Mouse (Mus musculus) gastrocnemius, postnatal 25 days (tissue): Measurements from ENCODE around the gene Syt17. TPM values are rescaled to one million over a fixed set of nuclear protein-coding genes. Genes with fewer than 3 reads are reported as not detected.
"Not testable (repeated sequence)": the region's sequence is repeated elsewhere in the genome, so short reads cannot be mapped to it uniquely, and the experiment has no call there.

ENCODE experiments used
- DNase-seq: peaks from one replicate; pipeline ENCODE4 v3.0.0; 2022
- total RNA-seq, 2 experiments: library from RNA; stranded (reverse); gene quantifications; 1 replicate in 1 of 2; 2 replicates in 1 of 2; pipeline ENCODE4 v1.2.3; 2021

Gene Syt17
- total RNA-seq, 2 experiments from 2014 or later: 0.64 to 0.74 TPM

DNA sequence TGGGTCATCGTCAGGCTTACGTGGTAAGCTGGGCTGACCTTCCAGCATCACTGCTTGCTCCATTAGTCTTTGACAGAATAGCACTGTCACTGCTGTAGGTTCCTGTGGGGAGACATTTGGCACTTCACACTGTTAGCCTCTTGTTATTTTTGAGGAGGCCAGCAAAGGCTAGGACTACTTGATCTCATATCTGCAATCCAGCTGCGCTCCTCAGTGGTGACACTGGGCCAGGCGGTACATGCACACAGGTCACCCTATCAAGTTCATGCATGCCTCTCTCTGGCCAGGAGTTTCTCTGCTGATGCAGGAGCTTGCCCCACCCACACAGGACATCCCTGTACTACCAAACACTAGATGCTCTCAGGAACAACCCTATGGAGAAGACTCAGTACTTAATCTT is 71.4 kb downstream of the Syt17 start:
- no peak for DNase-seq

DNA sequence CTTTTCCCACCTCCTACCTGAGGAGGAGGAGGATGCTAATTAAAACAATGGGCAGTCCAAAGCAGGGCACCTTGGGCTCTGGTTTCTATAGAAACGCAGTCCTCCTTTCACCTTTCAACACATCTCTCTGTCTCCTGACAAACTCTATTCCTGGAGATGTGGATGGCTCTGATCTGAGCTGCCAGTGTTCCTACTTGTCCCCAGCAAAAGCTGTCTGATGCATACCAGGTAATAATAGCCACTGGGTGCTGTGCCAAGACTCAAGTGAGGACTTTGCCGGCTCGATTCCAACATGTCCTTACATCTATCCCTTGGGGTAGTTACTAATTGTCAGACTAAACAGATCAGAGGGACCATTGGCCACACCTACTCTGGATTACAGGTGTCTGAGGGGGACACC is 72.7 kb downstream of the Syt17 start:
- no peak for DNase-seq

DNA sequence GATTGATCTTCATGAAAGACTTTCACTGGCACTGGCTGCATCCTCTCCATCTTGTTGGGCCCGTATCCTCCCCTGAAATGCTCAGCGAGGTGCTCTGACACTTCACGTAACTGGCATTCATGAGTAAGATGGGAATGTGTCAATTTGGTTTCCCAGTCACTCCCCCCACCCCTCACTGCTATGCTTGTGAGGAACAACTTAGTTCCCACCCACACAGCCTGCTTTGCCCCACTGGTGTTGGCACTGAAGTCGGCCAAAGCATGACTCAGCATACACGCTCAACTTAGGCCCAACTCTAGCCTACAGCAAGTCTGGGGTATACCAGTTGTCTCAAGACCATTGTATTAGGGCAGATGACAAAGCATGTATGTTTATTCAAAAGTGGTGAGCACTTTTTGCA is 76.7 kb downstream of the Syt17 start:
- DNase-seq: no peak

DNA sequence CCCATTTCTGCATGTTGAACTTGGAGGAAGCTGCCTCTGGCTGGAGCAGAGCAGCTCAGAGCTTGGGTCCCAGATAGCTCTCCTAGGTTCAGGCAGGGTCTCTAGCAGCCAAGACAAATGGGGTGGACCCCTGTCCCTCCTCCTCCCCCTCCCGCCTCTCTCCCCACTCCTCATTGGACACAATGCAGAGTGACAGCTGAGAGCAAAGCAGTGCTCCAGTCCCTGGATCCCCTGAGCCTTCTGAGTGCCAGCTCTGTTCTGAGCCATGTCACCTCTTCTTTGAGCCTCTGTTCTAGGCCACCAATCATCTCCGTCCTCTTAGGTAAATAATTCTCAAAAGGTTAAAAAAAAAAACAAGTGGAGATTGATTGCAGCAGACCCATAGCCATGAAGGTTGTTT is 78.3 kb downstream of the Syt17 start:
- DNase-seq: no peak

DNA sequence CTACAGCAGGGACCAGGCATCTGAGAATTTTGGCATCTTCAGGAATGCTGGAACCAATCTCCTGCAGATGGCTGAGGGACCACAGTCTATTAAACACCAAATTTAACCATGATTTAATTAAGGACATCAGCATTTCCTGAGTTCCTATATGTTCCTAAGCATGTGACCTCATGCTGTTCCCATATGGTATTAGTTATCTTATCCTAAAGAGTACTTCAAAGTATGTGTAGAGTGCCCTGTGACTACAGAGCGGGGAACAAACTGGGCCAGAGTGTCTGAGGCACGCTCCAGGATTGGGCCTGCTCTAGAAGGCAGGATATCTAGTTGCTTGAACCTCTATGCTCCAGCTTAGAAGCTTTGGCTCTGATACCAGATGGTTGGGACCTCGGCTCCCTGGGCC is 82.1 kb downstream of the Syt17 start:
- no peak for DNase-seq

DNA sequence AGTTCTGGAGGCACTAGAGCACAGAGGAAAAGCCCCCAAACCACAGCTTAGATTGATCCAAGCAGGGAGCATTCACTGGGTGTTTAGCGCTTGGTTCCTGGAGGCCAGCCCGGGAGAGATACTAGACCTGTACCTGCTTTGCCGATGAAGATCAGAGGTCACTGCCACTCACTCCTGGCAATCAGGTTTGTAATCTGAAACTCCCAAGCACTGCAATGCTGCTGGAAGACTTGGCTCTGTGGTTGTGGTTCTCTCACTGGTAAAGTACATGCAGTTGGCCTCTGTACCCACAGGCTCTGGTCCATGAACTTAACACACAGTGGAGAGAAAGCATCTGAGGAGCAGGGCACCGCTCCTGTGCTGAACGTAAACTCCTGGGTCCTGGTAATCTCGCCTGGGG is 82.8 kb downstream of the Syt17 start:
- DNase-seq: peak; percentile 24

DNA sequence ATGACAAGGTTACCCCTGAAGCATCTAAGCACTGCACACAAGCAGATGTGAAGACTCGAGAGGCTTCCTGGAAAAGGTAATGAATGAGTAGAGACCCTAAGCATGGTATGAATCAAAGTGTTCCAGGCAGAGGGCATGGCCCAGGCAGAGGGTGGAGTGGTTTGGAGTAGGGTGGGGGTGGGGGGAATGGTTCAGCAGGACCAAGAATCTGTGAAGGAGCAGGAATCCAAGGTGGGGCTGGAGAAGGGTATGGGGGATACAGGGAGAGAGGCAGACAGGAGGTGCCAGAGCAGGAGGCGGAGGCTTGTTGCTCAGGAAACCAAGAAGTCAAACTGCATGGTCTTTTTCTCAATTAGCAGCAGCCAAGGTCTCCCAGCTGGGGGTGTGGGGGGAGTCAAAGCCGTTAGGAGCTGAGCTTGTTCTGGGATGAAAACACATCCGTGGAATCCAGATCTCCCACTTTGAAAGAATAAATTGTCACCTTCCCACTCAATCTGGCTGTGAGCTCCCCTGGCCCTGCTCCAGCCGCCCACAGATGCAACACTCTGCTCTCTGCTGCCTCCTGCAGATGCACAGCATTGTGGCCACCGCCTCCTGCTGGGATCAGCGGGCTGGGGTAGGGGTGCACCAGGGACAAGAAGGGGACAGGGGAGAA is 83.5 kb downstream of the Syt17 start:
- DNase-seq: peak; percentile 3

DNA sequence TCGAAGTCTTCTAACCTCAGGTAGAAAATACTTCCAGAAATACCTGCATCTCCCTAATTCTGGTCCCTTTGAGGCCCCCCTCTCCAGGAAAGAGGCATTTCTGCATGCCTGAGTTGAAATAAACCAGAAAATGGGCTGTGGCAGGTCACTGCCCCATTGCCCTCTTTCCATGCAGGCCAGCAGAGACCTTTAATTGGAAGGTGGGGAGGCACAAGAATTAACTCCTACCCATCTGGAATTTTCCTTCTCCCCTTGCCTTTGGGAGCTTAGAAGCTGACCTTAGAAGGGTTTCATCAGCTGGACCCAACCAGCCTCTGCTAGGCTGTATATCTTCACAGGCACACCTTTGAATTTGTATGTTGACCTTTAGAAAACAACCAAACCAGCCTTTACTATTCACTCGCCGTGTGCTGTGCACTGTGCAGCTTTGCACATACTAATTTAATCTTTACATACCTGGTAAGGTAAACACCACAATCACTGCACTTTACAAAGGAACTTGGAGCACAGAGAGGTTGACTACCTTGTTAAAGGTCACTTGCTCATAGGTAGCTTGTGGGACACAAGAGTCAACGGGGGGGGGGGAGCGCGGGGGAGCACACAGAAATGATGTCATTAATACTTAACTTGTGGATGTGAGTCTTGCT is 84.3 kb downstream of the Syt17 start:
- DNase-seq: no peak

DNA sequence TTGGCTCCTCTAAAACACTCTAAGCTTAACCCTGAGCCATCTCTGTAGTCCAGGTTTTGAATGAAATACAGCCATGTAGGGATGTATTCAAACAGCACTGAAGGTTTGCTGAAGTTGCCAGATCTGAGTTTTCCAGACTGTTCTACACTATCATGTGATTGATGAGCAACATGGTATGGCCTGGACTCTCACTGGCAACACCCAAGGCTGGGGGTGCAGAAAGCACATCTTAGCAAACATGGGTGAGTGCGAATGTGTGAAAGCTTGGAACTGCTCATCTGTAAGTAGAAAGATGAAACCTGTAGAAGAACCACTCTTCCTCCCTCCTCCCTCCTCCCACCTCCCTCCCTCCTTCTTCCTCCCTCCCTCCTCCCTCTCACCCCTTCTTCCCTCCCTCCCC is 85.1 kb downstream of the Syt17 start:
- DNase-seq: no peak

DNA sequence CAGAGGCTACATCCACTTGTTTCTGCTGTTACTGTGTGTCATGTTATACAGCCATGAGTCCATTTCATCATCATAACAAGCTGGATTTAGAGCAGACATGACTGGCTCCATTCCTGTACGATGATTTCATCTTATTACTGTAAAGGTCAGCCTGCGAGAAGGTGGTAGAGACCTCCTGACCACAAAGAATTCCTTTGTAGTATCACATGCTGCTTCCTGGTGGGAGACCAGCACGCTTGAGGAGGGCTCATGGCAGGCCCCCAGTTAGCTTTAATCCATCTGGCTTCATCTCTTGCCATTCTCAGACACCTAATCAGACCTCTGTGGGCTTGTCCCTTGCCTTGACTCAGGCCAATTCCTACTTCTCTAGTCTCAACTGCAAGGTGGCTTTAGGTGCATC is 85.8 kb downstream of the Syt17 start:
- no peak for DNase-seq

DNA sequence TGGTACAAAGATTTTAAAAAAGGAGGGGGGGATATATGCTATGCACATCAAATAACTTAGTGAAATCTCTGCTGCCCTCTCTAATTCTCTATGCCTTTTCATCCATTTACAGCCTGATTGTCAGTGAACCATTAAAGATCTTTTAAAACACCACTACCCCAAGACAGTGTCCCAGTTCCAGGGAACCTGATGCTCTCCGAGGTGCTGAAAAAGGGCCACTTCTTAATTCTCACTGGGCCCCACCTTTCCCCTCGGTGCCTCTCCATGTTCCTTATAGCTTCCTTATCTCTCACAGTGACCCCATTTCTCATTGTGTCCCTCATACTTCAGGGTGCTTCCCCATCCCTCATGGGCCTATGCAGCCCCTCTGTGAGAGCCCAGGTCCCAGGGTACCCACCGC is 89.0 kb downstream of the Syt17 start:
- no peak for DNase-seq

DNA sequence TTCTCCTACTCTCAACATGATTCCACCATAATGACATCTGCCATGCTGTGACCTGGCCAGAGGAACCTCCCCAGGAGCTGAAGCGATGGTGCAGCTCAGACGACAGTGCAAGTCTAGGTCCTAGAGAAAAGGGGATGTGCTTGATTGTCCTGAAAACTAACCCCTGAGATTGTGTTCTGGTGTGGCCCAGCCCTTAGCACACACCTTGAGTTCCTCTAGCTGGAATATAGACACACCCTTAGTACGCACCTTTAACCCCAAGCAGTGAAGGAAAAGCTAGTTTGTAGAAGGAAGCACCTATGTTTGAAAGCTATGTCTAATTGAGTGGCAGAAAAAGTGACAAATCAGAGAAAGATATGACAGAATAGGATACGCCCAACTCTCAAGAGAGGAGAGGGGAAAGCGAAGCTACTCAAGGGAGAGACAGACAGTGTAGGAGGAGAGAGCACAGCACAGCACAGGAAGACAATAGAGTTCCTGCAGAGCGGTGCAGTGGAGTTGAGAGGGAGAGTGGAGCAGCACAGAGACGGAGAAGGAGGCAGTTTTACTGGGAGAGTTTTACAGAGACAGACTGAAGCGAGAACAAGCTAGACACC is 91.5 kb downstream of the Syt17 start:
- not testable (repeated sequence) for DNase-seq

DNA sequence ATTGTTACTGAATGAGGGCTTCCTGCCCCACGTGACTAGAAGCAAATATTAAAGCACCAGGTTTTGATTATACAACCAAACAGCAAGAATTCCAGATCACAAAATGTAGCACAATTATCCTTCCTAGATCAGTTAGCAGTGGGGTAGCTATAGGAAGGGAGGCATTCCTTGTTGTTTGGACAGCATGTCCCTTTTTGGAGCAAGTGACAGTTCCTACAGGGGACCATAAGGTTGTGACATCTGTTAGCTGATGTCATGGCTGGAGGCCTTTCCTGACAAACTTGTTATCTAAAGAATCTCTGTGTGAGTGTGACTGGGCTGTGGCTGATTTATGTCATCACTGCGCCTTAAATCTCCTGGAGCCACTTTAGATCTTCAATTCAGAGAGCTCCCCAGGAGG is 97.2 kb downstream of the Syt17 start:
- no peak for DNase-seq

DNA sequence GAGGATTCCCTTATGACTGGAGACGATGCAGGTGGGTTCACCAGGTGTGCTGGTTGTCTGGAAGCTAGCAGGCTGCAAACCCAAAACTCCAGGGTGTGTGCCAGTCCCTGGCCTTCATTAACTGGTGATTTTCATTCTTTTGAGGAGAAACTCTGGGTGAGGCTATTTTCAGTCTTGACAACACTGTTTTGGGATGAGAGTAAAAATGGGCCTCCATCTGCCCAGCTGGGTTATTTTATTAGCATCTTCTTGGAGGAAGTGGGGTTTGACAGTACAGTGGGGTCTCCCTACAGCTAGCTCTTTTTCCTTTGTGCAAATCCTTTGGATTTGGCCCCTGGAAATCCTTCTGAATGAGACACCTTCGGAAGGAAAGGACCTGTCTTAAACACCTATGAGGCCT is 101.1 kb downstream of the Syt17 start:
- no peak for DNase-seq

DNA sequence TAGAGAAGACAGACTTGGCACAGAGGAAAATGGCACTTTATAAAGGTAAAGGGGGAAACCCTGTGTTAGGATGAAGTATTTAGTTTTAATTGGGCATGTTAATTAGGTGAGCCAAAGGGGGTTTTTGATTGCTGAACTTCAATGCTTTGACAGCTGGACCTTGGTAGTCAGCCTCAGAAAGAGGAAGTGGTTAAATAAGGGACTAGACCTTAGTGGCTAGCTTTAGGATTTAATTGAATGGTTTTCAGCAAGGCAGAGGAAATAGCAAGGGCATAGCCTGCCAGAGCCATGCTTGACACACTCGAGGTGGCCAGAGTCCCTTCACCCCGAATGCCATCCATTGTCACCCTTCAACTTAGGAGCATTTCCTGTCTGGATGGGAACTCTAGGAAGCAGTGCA is 101.6 kb downstream of the Syt17 start:
- DNase-seq: no peak

DNA sequence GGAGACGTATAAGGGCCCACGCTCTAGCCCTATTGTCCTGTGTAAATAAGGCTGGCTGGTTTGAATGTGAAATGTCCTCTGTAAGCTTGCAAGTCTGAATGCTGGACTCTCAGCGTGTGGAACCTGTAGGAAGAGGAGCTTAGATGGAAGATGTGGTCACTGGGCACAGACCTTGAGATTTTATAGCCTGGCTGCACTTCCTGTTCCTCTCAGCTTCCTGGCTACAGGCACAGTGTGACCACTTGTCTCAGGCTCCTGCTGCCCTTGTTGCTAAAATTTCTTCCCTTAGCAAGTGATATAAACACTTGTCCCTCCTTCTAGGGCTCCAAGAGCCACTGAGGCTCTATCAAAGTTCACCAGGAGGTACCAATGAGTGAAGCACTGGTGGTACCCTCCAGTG is 102.6 kb downstream of the Syt17 start:
- DNase-seq: no peak

DNA sequence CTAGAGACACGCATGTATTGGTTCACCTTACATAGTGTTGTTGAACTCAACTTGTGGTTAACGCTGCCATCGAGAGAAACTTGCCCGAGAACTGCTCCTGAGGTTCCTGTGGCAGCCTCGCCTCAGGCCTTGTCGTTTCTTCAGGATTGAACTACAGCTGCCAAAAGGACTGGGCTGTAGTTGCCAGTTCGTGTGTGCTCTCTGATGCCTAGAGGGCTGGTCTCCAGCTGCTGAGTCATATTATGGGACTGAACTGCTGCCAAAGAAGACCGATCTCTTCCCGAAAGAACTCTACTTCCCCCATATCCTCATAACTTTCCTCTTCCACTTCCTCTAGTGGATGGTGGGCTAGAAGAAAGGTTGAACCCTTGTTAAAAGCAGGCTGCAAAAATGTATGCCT is 103.3 kb downstream of the Syt17 start:
- DNase-seq: no peak

Other genes starting within 250 kb of the Syt17 start
- 10 to 100 TPM; 21.3 to 22.6 TPM for gene Smg1, start 204.6 kb downstream of the Syt17 start, total RNA-seq
- 10 to 100 TPM; 10.4 to 11.4 TPM for gene Itpripl2, start 43.8 kb upstream of the Syt17 start, total RNA-seq
- 10 to 100 TPM; 59.5 to 62.9 TPM for gene Coq7, start 85.1 kb upstream of the Syt17 start, total RNA-seq
- 10 to 100 TPM in 1 of 2 experiments, 1 to 10 TPM in 1; 7.3 to 10.6 TPM for gene Tmc7, start 136.5 kb upstream of the Syt17 start, total RNA-seq
- gene Tmc5, start 149.1 kb upstream of the Syt17 start, total RNA-seq: under 1 TPM in 1 of 2 experiments, not detected in 1; 0.21 TPM